Mouse (Mus musculus): ENCODE results near the gene Scgb1b2. TPM values are rescaled to one million over a fixed set of nuclear protein-coding genes. Genes with fewer than 3 reads are reported as not detected.

Scgb1b2 gene
- not detected in 2 replicates for polyA plus RNA-seq (2011; ENCODE audit: insufficient read length, low read depth, missing spikeins)

DNA sequence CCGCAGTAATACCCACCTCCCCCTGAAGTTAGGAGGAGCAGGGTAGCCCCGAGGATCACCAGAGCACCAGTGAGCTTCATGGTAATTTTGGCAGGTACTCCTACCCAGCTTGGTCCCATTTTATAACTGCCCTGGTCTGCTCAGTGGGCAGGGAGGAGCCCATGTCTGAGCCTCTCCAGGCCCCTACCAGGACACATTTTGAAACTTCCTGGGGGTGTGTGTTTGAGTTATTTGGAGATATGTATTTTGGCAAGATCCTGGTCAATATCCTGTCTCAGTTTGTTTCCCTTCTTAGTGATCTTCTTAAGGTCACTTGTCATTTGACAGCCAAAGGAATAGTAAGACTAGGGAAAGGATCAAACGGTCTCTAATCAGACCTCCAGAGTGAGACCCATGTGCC is at the start of gene Scgb1b2:
Gene Scgb1b2, minus strand, starts transcription at position 101 of the 400 bp plus-strand sequence.
- Histone ChIP-seq H3K27ac (ENCODE audit: insufficient read depth, low read length) (no peak within 1 kb of the TSS), H3K4me3 (ENCODE audit: insufficient read depth, low read length) (no peak within 1 kb of the TSS), H3K4me1 (ENCODE audit: control insufficient read depth, insufficient read depth, low read length) (no peaks in the 10 kb centered on the region)
- TF ChIP-seq POLR2A (IDR thresholded peaks at IDR 0.05; ENCODE audit: low read depth, low read length) (no peak), CTCF (IDR thresholded peaks at IDR 0.05; ENCODE audit: borderline replicate concordance, insufficient read depth, low read length) (no peak)

DNA sequence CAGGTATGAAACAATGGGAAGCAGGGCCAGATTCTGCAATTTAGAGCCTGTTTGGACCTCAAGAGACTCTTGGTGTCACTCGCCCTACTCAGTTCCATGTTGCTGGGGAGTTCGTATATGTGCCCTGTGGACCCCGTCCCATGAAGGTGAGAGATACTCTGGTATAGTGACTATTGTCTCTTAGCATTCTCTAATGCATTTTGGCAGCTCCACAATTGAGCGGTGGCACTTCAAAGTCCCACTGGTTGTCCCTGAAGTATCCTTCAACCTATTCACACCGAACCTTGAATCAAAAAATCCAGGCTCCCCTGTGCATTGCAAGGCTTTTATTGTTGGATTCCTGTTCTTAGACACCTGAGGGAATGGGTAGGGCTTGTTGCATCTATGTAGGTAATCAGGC is 1.4 kb downstream of the Scgb1b2 start, which contains the start of gene Scgb2b2:
Gene Scgb2b2, plus strand, starts transcription at position 301 of the 400 bp plus-strand sequence.
- TF ChIP-seq POLR2A (IDR thresholded peaks at IDR 0.05; ENCODE audit: low read depth, low read length): no peak
- no peak for TF ChIP-seq CTCF (IDR thresholded peaks at IDR 0.05; ENCODE audit: borderline replicate concordance, insufficient read depth, low read length)
- no peak within 1 kb of the TSS for H3K27ac ChIP-seq (ENCODE audit: insufficient read depth, low read length)
- H3K4me1 ChIP-seq (ENCODE audit: control insufficient read depth, insufficient read depth, low read length): no peaks in the 10 kb centered on the region
- no peak within 1 kb of the TSS for H3K4me3 ChIP-seq (ENCODE audit: insufficient read depth, low read length)

Other genes starting within 250 kb of the Scgb1b2 start
- 79.0 and 143 TPM in 2 replicates for gene Fxyd5, start 249.3 kb downstream of the Scgb1b2 start, polyA plus RNA-seq (2011; ENCODE audit: insufficient read length, low read depth, missing spikeins)
- gene Fxyd7, start 240.4 kb downstream of the Scgb1b2 start, polyA plus RNA-seq (2011; ENCODE audit: insufficient read length, low read depth, missing spikeins): not detected in 2 replicates
- 10.3 TPM in 1 of 2 replicates, not detected in the other for gene Fxyd1, start 234.6 kb downstream of the Scgb1b2 start, polyA plus RNA-seq (2011; ENCODE audit: insufficient read length, low read depth, missing spikeins)
- 0.92 and 1.1 TPM in 2 replicates for gene Lgi4, start 232.5 kb downstream of the Scgb1b2 start, polyA plus RNA-seq (2011; ENCODE audit: insufficient read length, low read depth, missing spikeins)
- not detected in 2 replicates for gene Fxyd3, start 215.1 kb downstream of the Scgb1b2 start, polyA plus RNA-seq (2011; ENCODE audit: insufficient read length, low read depth, missing spikeins)
- 0.60 and 0.90 TPM in 2 replicates for gene Hpn, start 176.5 kb downstream of the Scgb1b2 start, polyA plus RNA-seq (2011; ENCODE audit: insufficient read length, low read depth, missing spikeins)
- 40.8 and 57.9 TPM in 2 replicates for gene Scn1b, start 164.8 kb downstream of the Scgb1b2 start, polyA plus RNA-seq (2011; ENCODE audit: insufficient read length, low read depth, missing spikeins)
- 44.3 and 53.9 TPM in 2 replicates for gene Gramd1a, start 135.9 kb downstream of the Scgb1b2 start, polyA plus RNA-seq (2011; ENCODE audit: insufficient read length, low read depth, missing spikeins)
- gene Scgb2b2, start 1.3 kb downstream of the Scgb1b2 start, polyA plus RNA-seq (2011; ENCODE audit: insufficient read length, low read depth, missing spikeins): not detected in 2 replicates
- not detected in 2 replicates for gene Scgb2b3, start 70.3 kb upstream of the Scgb1b2 start, polyA plus RNA-seq (2011; ENCODE audit: insufficient read length, low read depth, missing spikeins)
- not detected in 2 replicates for gene Scgb1b3, start 83.8 kb upstream of the Scgb1b2 start, polyA plus RNA-seq (2011; ENCODE audit: insufficient read length, low read depth, missing spikeins)

Measured in embryonic fibroblast, embryonic 13.5 days (primary cell).